Mouse (Mus musculus) lung, postnatal 0 days (tissue): ENCODE results near the gene H13. TPM values are rescaled to one million over a fixed set of nuclear protein-coding genes. Genes with fewer than 3 reads are reported as not detected.
A peak's percentile ranks its signal among the peaks of the same experiment; 100 is the strongest.

Experiments
- ATAC-seq: fragments of 200-750 bp; cut with Nextera tagmentation; 2 replicates; pipeline ENCODE4 v1.8.0; 2017; ENCODE audit warnings: moderate library complexity
- DNase-seq: peaks from one replicate; pipeline ENCODE4 v3.0.0-alpha.2; 2016; ENCODE audit warnings: low spot score
- H3K27ac ChIP-seq: fragments of 300-500 bp; sonication (generic); 2 replicates; pipeline ENCODE4 v1.5.1; 2014; ENCODE audit warnings: antibody characterized with exemption, mild to moderate bottlenecking, low read length, mixed read lengths
- H3K27me3 ChIP-seq: fragments of 300-500 bp; sonication (generic); replicated peaks from 2 replicates; pipeline ENCODE4 v1.6.1; 2014; ENCODE audit warnings: low read length, mixed read lengths; ENCODE audit not compliant: insufficient read depth
- H3K36me3 ChIP-seq: fragments of 300-500 bp; sonication (generic); 2 replicates; pipeline ENCODE4 v1.6.1; 2014; ENCODE audit warnings: low read length, mixed read lengths; ENCODE audit not compliant: insufficient read depth
- H3K4me1 ChIP-seq: fragments of 300-500 bp; sonication (generic); 2 replicates; pipeline ENCODE4 v1.6.1; 2014; ENCODE audit warnings: antibody characterized with exemption, low read depth, low read length, mixed read lengths; ENCODE audit not compliant: insufficient read depth
- H3K4me2 ChIP-seq: fragments of 300-500 bp; sonication (generic); replicated peaks from 2 replicates; pipeline ENCODE4 v1.6.1; 2014; ENCODE audit warnings: low read depth, mild to moderate bottlenecking, low read length, moderate library complexity, mixed read lengths
- H3K4me3 ChIP-seq: fragments of 300-500 bp; sonication (generic); 2 replicates; pipeline ENCODE4 v1.5.1; 2014; ENCODE audit warnings: low read depth, low read length
- H3K9ac ChIP-seq: fragments of 300-500 bp; sonication (generic); replicated peaks from 2 replicates; pipeline ENCODE4 v1.6.1; 2014; ENCODE audit warnings: low read depth, mild to moderate bottlenecking
- H3K9me3 ChIP-seq: fragments of 300-500 bp; sonication (generic); 2 replicates; pipeline ENCODE4 v1.6.1; 2016; ENCODE audit warnings: low read length, mixed read lengths
- CTCF ChIP-seq: IDR thresholded peaks from 2 replicates; pipeline ENCODE4 v1.5.1; 2016; ENCODE audit warnings: antibody characterized with exemption, mild to moderate bottlenecking
- EP300 ChIP-seq: IDR thresholded peaks from 2 replicates; pipeline ENCODE4 v1.6.1; 2016; ENCODE audit warnings: antibody characterized with exemption, mild to moderate bottlenecking, control low read depth
- WGBS: fragments of 180-500 bp; shearing (Covaris S2); extraction: QIAGEN DNeasy Blood & Tissue Kit; methylation state at CpG from one replicate; pipeline ENCODE4 v1.1.7; 2014; 5-methylcytosine and 5-hydroxymethylcytosine counted together
- polyA plus RNA-seq: library from polyadenylated mRNA; unstranded; fragments of >200 nt; fragmentation: Nextera tagmentation; extraction: Ambion mirVana; gene quantifications from 2 replicates; pipeline ENCODE4 v1.2.1, GENCODE M21; 2015

H13 gene
- polyA plus RNA-seq, 1 experiment from 2014 or later: 127 TPM

DNA sequence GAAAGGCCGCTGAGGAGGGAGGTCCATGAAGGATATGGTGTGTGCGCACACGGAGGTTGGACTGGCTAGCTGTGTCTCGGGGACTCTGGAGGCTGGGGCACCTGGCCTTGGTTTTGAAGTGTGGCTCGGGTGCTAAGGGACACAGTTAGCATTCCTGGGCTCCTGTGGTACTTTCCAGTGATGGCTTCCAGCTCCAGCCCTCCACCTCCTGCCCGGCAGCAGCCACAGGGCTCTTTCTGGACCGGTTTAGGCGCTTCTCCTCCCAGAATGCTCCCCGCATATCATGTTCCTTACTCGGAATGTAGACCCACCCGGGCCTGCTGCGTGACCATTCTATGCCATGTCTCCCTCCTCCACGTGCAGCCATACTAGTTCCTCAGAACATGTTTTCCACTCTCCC, 24.5 kb downstream of the H13 start:
- H3K4me3 ChIP-seq: no peak overlapping the region
- no peak overlapping the region; the same call in 1 of the 2 replicates for H3K9ac ChIP-seq
- WGBS: 85% methylated on average over 13 of the region's 13 CpGs

DNA sequence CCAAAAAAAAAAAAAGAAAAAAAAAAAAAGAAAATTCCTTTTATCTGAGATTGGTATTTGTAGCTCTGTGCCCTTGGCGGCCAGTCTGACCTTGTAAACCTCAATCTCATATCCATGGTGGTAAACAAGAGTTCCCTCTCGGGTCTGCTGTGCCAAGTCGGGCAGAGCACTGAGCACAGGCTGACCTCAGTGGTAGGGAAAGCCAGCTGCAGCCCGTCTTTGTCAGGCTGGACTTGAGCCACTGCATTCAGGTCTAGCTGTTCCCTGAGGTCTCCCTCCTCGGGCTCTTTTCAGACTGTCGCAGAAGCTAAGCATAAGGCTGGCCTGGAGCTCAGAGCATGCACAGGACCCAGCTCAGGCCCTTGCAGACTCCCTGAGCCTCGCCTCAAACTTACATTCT, 25.4 kb downstream of the H13 start:
- H3K36me3 ChIP-seq: peaks cover 8% of the 10 kb centered on the region; the same call in 1 of the 2 replicates
- H3K27me3 ChIP-seq: no peaks in the 10 kb centered on the region
- ATAC-seq (peak; percentile 79), DNase-seq (peak; percentile 87)
- H3K4me3 ChIP-seq: no peak overlapping the region
- H3K27ac ChIP-seq: peak overlapping the region; percentile 68
- H3K4me1 ChIP-seq: peaks cover 10% of the 10 kb centered on the region; the same call in 1 of the 2 replicates
- TF ChIP-seq EP300 (peak; percentile 51), CTCF (no peak)
- H3K9ac ChIP-seq: no peak overlapping the region
- H3K4me2 ChIP-seq: no peak overlapping the region
- no peaks in the 10 kb centered on the region for H3K9me3 ChIP-seq
- WGBS: 48% methylated on average over 7 of the region's 7 CpGs

More for the DNA sequence above, 24.5 kb downstream of the H13 start:
- Histone ChIP-seq H3K4me1 (peaks cover 10% of the 10 kb centered on the region; the same call in 1 of the 2 replicates), H3K9me3 (no peaks in the 10 kb centered on the region), H3K27ac (peak overlapping the region; percentile 70), H3K36me3 (peaks cover 10% of the 10 kb centered on the region; the same call in 1 of the 2 replicates), H3K27me3 (no peaks in the 10 kb centered on the region), H3K4me2 (no peak overlapping the region; the same call in 1 of the 2 replicates)
- DNase-seq: no peak
- no peak for ATAC-seq
- no peak for TF ChIP-seq EP300
- TF ChIP-seq CTCF: no peak

DNA sequence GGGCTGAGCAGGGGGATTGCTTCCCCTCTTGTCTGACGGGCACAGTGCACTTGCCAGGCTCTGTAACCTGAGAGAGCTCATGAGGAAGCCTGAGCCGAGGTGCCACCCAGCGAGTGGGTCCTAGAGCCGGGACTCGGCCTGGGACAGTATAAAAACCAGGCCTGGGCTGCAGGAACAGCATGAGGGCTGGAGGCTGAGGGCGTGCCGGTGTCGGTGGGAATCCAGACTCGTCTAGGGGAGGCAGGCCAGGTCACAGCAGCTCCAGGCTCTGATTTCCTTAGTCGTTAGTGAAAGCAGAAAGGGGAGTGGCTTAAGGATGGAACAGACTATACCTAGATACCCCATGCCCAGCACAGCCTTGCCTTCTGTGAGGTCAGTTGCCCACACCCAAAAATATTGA, 26.8 kb downstream of the H13 start:
- DNase-seq (no peak), ATAC-seq (no peak)
- Histone ChIP-seq H3K9ac (peak overlapping the region; percentile 63), H3K4me1 (peaks cover 10% of the 10 kb centered on the region; the same call in 1 of the 2 replicates), H3K27me3 (no peaks in the 10 kb centered on the region), H3K9me3 (no peaks in the 10 kb centered on the region), H3K36me3 (peaks cover 19% of the 10 kb centered on the region), H3K27ac (peak overlapping the region; percentile 82), H3K4me3 (no peak overlapping the region), H3K4me2 (no peak overlapping the region)
- whole genome bisulfite sequencing: 74% methylated on average over 10 of the region's 10 CpGs
- no peak for TF ChIP-seq CTCF
- no peak for TF ChIP-seq EP300

GRCm38 (mm10) chr2:152696476-152697164, 27.4 kb downstream of the H13 start:
- Histone ChIP-seq H3K36me3 (peaks cover 24% of the 10 kb centered on the region), H3K4me2 (no peak overlapping the region)
- ATAC-seq: peak; percentile 79

GRCm38 (mm10) chr2:152700138-152700537, 30.9 kb downstream of the H13 start:
- no peak for ATAC-seq
- no peak overlapping the region for H3K9ac ChIP-seq
- H3K36me3 ChIP-seq: peaks cover 39% of the 10 kb centered on the region
- H3K4me2 ChIP-seq: no peak overlapping the region
- no peak for DNase-seq
- H3K27ac ChIP-seq: no peak overlapping the region
- H3K9me3 ChIP-seq: no peaks in the 10 kb centered on the region
- 90% methylated on average over 10 of the region's 10 CpGs for WGBS
- TF ChIP-seq EP300: no peak
- TF ChIP-seq CTCF: no peak
- H3K27me3 ChIP-seq: no peaks in the 10 kb centered on the region
- no peak overlapping the region for H3K4me3 ChIP-seq
- peaks cover 5% of the 10 kb centered on the region; the same call in 1 of the 2 replicates for H3K4me1 ChIP-seq

More at GRCm38 (mm10) chr2:152696476-152697164, 27.4 kb downstream of the H13 start:
- no peaks in the 10 kb centered on the region for H3K27me3 ChIP-seq
- no peaks in the 10 kb centered on the region for H3K9me3 ChIP-seq
- peaks cover 10% of the 10 kb centered on the region; the same call in 1 of the 2 replicates for H3K4me1 ChIP-seq
- peak overlapping the region; percentile 82 for H3K27ac ChIP-seq
- 35% methylated on average over 20 of the region's 20 CpGs for WGBS
- TF ChIP-seq CTCF (peak; percentile 97), EP300 (peak; percentile 75)
- H3K4me3 ChIP-seq: no peak overlapping the region
- H3K9ac ChIP-seq: peak overlapping the region; percentile 63
- DNase-seq: peak; percentile 94

DNA sequence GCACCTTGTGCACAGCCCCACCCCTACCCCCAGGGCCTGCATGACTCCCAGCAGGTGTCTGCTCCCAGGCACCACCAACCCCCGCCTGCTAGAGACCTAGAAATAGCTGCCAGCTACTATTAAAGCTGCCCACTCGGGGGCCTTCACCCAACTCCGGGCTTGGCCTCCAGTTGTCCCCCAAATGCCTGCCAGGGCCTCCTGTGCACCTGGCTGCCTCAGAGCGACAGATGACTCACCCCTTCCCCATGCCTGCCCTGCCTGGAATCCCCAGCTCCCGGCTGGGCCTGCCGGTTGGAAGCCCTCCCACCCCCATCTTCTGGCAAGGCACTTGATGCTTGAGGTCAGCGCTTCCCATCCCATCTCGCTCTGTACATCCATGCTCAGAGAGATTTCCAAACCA, 31.5 kb downstream of the H13 start:
- no peak for DNase-seq
- TF ChIP-seq CTCF: no peak
- TF ChIP-seq EP300: no peak
- 97% methylated on average over 8 of the region's 8 CpGs for WGBS
- ATAC-seq: no peak
- Histone ChIP-seq H3K4me3 (no peak overlapping the region), H3K27ac (no peak overlapping the region), H3K27me3 (no peaks in the 10 kb centered on the region), H3K36me3 (peaks cover 37% of the 10 kb centered on the region), H3K4me2 (no peak overlapping the region), H3K9ac (no peak overlapping the region), H3K9me3 (no peaks in the 10 kb centered on the region), H3K4me1 (peaks cover 9% of the 10 kb centered on the region)
